Comparison of ENCODE assay signal across 7 mouse cellular contexts in genomic region chr7:110060106-110060668, GRCm38 (mm10). TPM values are rescaled to one million over a fixed set of nuclear protein-coding genes. Genes with fewer than 3 reads are reported as not detected.
DNase-seq lines count a peak whose midpoint lies in the region; ATAC-seq and TF ChIP-seq lines count a peak whose summit lies in the region.

No protein-coding gene starts in this region.

- 0 out of 2 replicates have a peak, but pooled peaks have one; percentile 26 for TF ChIP-seq POLR2A in embryonic fibroblast, embryonic 13.5 days (IDR thresholded peaks at IDR 0.05; ENCODE audit: low read depth, low read length)

- WGBS in lung, postnatal 0 days = 10% methylated on average over 5 of the region's 5 CpGs
- 24% methylated on average over 5 of the region's 5 CpGs for WGBS in limb, embryonic 11.5 days

- peaks cover 3% of the 10 kb centered on the region; the same call in 1 of the 2 replicates for H3K36me3 ChIP-seq in lung, postnatal 0 days (ENCODE audit: insufficient read depth, low read length)
- peaks cover 6% of the 10 kb centered on the region for H3K36me3 ChIP-seq in limb, embryonic 11.5 days (ENCODE audit: control insufficient read depth, insufficient read depth, low read length)
- no peaks in the 10 kb centered on the region for H3K36me3 ChIP-seq in splenic B cell, adult 2 months (ENCODE audit: control insufficient read depth, insufficient read depth, low read length, poor library complexity, severe bottlenecking)

- H3K27ac ChIP-seq in lung, postnatal 0 days (ENCODE audit: low read length) = peak overlapping the region; percentile 99
- H3K27ac ChIP-seq in embryonic fibroblast, embryonic 13.5 days (ENCODE audit: insufficient read depth, low read length) = peak overlapping the region; percentile 95
- peak overlapping the region; percentile 99 for H3K27ac ChIP-seq in limb, embryonic 11.5 days (replicated peaks; ENCODE audit: low read depth, low read length)

- TF ChIP-seq CTCF in lung, postnatal 0 days (IDR thresholded peaks at IDR 0.05) = no peak
- no peak for TF ChIP-seq CTCF in embryonic fibroblast, embryonic 13.5 days (IDR thresholded peaks at IDR 0.05; ENCODE audit: borderline replicate concordance, insufficient read depth, low read length)

- no peaks in the 10 kb centered on the region for H3K9me3 ChIP-seq in lung, postnatal 0 days (ENCODE audit: low read length)
- H3K9me3 ChIP-seq in limb, embryonic 11.5 days (ENCODE audit: control insufficient read depth, low read length) = no peaks in the 10 kb centered on the region

- H3K9ac ChIP-seq in lung, postnatal 0 days (replicated peaks; ENCODE audit: low read depth) = peak overlapping the region; percentile 99
- H3K9ac ChIP-seq in limb, embryonic 11.5 days (ENCODE audit: low read length) = peak overlapping the region; percentile 99

- intact Hi-C loops in gastrocnemius, postnatal 36 days (cut with DNase I) = loop anchor here (2.0 kb wide), 1 partner anchor 73 kb away; the partner anchor contains the start of gene Tmem41b

- no peak for ATAC-seq in lung, postnatal 0 days
- no peak for ATAC-seq in limb, embryonic 11.5 days (ENCODE audit: insufficient number of reproducible peaks, low FRiP score, low TSS enrichment, low read depth)

- no peaks in the 10 kb centered on the region for H3K27me3 ChIP-seq in lung, postnatal 0 days (replicated peaks; ENCODE audit: insufficient read depth, low read length)
- no peaks in the 10 kb centered on the region for H3K27me3 ChIP-seq in limb, embryonic 11.5 days (ENCODE audit: control insufficient read depth, insufficient read depth, low read length)
- no peaks in the 10 kb centered on the region for H3K27me3 ChIP-seq in splenic B cell, adult 2 months (ENCODE audit: control insufficient read depth, insufficient read depth, low read length, poor library complexity, severe bottlenecking)

- peak overlapping the region; percentile 69 for H3K4me2 ChIP-seq in lung, postnatal 0 days (replicated peaks; ENCODE audit: low read depth, low read length)
- H3K4me2 ChIP-seq in limb, embryonic 11.5 days (ENCODE audit: low read depth, severe bottlenecking) = peak overlapping the region; percentile 69

- H3K4me3 ChIP-seq in lung, postnatal 0 days (ENCODE audit: low read depth, low read length) = peak overlapping the region; percentile 98
- peak overlapping the region; percentile 66 for H3K4me3 ChIP-seq in embryonic fibroblast, embryonic 13.5 days (ENCODE audit: insufficient read depth, low read length)
- peak overlapping the region; percentile 87 for H3K4me3 ChIP-seq in limb, embryonic 11.5 days (ENCODE audit: low read depth, low read length)

- no peak for DNase-seq in lung, postnatal 0 days (ENCODE audit: low spot score)
- no peak for DNase-seq in lung, postnatal 36 days
- no peak for DNase-seq in limb, embryonic 11.5 days (ENCODE audit: low spot score)
- DNase-seq in splenic B cell, adult 2 months (ENCODE audit: low read depth, low spot score) = peak; percentile 11
- DNase-seq in gastrocnemius, postnatal 36 days = no peak
- no peak for DNase-seq in urinary bladder, postnatal 4 days (ENCODE audit: low spot score in 2 of 2)

- TF ChIP-seq EP300 in lung, postnatal 0 days (IDR thresholded peaks at IDR 0.05) = 0 out of 2 replicates have a peak, but pooled peaks have one; percentile 23

- H3K4me1 ChIP-seq in lung, postnatal 0 days (ENCODE audit: insufficient read depth, low read depth, low read length) = peaks cover 12% of the 10 kb centered on the region; the same call in 1 of the 2 replicates
- peaks cover 4% of the 10 kb centered on the region for H3K4me1 ChIP-seq in embryonic fibroblast, embryonic 13.5 days (ENCODE audit: control insufficient read depth, insufficient read depth, low read length)
- H3K4me1 ChIP-seq in limb, embryonic 11.5 days (ENCODE audit: control insufficient read depth, insufficient read depth, low read length) = no peaks in the 10 kb centered on the region

RNA-seq across cellular contexts. Expression of gene Zfp143, which starts 0.8 kb away (rescaled TPM):
- 10.6 and 12.1 TPM in 2 replicates for polyA plus RNA-seq in lung, postnatal 0 days (2015; fragmentation: Nextera tagmentation; extraction: Ambion mirVana)
- polyA plus RNA-seq in embryonic fibroblast, embryonic 13.5 days (2011; ENCODE audit: insufficient read length, low read depth, missing spikeins) = 15.0 and 16.3 TPM in 2 replicates
- polyA plus RNA-seq in limb, embryonic 11.5 days (2014; fragmentation: Nextera tagmentation; extraction: Ambion mirVana) = 25.5 and 27.0 TPM in 2 replicates
- total RNA-seq in gastrocnemius, postnatal 36 days (2021) = 1 to 10 TPM; 7.0 to 9.5 TPM

RNA-seq across cellular contexts. Expression of gene Ipo7, which starts 42.1 kb away (rescaled TPM):
- polyA plus RNA-seq in lung, postnatal 0 days (2015; fragmentation: Nextera tagmentation; extraction: Ambion mirVana) = 12.7 and 15.3 TPM in 2 replicates
- 197 and 211 TPM in 2 replicates for polyA plus RNA-seq in embryonic fibroblast, embryonic 13.5 days (2011; ENCODE audit: insufficient read length, low read depth, missing spikeins)
- polyA plus RNA-seq in limb, embryonic 11.5 days (2014; fragmentation: Nextera tagmentation; extraction: Ambion mirVana) = 19.8 and 33.0 TPM in 2 replicates
- total RNA-seq in gastrocnemius, postnatal 36 days (2021) = 10 to 100 TPM; 74.3 to 79.4 TPM
